Mouse (Mus musculus): ENCODE results near the gene Lamb1.

The Lamb1 gene

GRCm38 (mm10) chr12:31314310-31314709 is 49.3 kb downstream of the Lamb1 start:
- DNase-seq (ENCODE audit: low spot score in 2 of 2): no peak

DNA sequence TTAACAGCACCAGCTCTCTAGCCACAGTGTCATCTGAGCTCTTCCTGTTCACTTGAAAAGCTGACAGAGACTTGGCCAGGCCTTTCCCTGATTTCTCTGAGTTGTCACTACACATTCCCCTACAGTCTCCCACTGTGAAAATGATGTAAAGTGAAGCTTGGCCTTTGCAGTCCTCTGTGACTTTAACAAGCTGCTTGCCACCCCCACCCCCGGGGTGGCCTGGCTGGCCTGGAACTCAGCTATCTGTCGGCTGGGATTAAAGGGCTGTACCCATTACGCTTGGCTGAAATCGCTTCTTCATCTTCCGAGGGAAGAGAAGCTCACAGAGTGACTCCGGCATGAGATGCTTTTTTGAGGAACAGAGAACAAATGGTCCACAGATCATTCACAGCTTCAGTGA is 50.9 kb downstream of the Lamb1 start:
- DNase-seq (ENCODE audit: low spot score in 2 of 2): no peak

DNA sequence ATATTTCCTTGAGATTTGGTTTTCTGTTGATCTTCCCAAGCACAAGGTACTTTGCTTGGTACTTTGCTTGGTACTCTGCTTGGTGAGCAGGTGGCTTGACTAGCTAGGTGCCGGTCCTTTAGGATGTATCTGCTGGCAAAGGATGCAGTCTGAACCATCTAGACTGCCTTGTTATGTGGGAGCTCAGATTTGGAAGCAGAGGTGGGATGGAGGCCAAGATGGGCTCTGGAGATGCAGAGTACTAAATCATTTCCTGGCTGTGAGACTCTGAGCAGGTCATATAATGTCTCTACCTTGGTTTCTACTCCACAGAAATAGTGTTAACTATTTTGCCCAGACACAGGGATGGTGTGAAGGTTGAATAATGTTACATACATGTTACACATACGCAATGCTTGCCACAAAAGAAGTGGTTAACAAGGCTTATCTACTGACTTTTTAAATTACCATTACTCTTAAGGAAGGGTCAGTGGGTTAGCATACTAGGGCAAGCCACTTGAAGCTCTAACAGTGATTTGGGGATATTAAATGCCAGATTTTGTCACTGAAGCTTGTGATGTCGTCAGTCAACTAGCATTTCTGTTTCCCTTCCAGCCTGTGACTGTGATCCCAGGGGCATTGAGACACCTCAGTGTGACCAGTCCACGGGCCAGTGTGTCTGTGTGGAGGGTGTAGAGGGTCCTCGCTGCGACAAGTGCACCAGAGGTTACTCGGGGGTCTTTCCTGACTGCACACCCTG is 52.8 kb downstream of the Lamb1 start:
- DNase-seq (ENCODE audit: low spot score in 2 of 2): no peak

DNA sequence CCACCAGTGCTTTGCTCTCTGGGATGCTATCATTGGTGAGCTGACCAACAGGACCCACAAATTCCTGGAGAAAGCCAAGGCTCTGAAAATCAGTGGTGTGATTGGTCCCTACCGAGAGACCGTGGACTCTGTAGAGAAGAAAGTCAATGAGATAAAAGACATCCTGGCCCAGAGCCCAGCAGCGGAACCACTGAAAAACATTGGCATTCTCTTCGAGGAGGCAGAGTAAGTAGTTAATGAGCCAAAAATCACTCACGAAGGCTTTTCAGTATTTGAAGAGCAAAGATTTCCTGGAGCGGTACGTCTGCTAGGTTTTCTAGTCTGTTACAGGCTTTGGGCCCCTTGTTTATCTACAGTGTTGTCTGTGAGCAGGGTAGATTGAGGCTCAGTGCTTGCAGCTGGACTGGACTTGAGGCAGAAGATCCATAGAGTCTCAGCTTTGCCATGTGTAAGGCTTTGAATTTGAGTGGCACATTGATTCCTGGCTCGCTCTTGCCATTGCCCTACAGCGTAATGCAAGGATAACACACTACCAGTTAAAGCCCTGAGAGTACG is 53.5 kb downstream of the Lamb1 start:
- no peak for DNase-seq (ENCODE audit: low spot score in 2 of 2)

DNA sequence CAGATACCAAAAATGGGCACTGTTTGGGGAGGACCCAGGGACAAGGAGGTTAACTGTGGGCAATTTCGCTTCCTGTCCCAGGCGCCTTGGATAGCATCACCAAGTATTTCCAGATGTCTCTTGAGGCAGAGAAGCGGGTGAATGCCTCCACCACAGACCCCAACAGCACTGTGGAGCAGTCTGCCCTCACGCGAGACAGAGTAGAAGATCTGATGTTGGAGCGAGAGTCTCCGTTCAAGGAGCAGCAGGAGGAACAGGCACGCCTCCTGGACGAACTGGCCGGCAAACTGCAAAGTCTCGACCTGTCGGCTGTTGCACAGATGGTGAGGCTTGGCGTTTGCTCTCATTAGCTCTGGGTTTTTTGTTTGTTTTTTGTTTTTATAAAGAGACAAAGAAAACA is 55.8 kb downstream of the Lamb1 start:
- no peak for DNase-seq (ENCODE audit: low spot score in 2 of 2)

GRCm38 (mm10) chr12:31321532-31321931 is 56.5 kb downstream of the Lamb1 start:
- DNase-seq (ENCODE audit: low spot score in 2 of 2): no peak

GRCm38 (mm10) chr12:31323136-31323695 is 58.2 kb downstream of the Lamb1 start:
- DNase-seq (ENCODE audit: low spot score in 2 of 2): no peak

DNA sequence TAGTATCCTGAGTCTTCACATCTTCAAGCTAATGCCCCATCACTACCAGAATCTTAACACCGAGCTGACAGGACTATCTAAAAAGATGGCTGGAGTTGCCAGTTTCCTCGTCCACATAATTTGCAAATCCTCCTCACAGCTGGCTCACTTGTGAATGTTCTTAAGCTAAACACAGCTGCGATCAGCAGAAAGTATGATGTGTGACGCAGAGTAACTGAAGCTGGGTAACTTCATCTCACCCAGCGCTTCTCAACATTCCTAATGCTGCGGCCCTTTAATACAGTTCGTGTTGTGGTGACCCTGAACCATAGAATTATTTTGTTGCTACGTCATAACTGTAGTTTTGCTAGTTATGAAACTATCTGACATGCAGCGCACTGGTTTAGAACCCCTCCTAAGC is 62.1 kb downstream of the Lamb1 start:
- no peak for DNase-seq (ENCODE audit: low spot score in 2 of 2)

- no peak for DNase-seq (ENCODE audit: low spot score in 2 of 2)
Observed at GRCm38 (mm10) chr12:31333261-31333660, 68.2 kb downstream of the Lamb1 start.

DNA sequence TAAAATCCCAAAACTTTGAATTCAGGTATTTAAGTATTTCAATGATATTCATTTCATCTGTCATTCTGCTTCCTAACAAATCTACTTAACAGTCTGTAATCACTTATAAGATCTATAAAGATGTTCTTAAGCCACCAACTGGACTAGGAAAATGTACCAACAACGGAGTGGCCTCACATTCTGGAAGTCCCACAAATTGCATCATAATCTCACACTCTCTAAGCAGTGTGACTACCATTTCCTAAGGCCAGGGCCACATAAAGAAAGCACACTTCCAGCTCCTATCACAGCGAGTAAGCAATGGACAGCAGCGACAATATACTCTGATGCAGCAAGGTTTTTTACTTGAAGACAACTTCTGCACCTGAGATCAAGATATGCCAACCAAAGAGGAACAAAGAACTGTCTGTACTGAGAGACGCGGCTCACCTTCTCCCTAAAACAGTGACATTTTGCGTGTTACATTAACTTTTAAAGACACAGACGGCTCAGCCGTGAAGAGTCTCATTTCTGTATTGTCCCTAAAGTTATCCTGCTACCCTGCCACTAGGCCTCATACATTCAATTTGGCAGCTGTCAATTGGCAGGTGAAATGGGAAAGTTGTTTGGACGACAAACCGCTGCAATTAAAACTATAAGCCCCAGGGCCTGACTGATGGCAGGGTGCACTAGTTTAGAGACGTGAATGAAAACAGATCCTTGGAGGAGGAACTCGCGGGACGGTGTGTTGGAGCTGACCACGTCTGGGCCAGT is 85.3 kb downstream of the Lamb1 start:
- DNase-seq (ENCODE audit: low spot score in 2 of 2): no peak

DNA sequence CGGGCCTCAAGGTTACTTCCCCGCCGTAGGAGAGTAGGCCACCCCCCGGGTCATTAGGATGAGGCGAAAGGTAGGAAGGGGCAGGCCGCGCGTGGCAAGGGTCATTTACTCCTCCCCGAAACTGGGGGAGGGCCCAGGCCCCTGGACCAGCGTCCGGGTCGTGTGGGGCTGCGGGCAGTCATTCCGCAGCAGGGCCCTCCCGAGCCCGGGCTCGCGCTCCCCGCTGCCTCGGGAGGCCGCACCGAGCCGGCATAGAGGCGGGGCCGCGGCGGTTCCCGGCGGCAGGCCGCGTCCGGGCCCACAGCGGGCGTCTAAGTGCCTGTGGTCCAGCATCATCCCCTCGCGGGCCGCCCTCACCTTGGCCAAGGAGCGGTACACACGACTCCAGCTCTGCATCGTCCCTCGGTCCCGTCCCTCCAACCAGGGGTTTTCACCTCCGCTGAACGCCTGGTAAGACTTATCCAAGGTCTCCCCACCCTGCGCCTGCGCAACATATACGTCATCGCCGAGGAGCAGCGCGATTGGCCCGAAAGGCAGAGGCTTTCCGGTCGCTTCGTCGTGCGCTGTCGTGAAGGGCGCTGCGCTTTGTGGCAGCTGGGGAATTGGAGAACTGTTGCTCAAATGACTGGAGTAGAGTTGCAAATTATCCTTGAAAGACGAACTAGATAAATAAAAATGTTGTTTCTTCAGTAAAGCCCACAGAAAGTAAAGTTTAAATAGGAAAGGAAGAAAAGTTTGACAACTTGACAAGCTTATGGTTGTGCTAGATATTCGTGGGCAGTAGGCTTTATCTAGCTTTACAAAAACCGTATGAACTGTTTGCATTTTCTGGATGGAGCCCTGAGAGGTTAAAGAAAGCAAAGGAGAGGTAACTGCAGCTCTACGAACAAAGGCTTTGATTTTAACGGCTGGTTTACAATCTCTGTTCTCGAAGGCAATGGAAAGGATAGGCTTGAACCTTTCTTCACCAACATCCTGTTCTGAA is 86.2 kb downstream of the Lamb1 start, which contains the start of gene Dld:
TSS of gene Dld (minus strand) at position 510 of the 985 bp plus-strand sequence.
- peak; percentile 95 for DNase-seq (ENCODE audit: low spot score in 2 of 2)

DNA sequence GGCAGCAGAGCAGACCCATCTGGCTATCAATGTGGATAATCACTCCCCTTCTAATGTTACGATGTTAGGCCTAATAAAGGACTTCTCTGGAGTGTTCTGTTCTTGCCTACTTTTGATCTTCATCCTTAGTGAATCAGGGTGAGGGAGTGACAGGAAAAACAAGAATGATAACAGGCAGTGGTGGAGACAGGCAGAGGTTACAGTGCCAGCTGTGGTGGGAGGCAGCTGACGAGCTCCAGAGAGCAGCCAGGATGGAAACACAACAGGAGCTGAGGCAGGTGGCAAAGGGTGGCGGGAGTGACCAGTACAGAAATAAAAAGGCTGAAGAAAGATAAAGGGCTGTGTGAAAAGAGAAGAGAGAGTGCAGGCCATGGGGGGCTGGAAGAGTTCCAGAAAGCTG is 101.4 kb downstream of the Lamb1 start:
- no peak for DNase-seq (ENCODE audit: low spot score in 2 of 2)

DNA sequence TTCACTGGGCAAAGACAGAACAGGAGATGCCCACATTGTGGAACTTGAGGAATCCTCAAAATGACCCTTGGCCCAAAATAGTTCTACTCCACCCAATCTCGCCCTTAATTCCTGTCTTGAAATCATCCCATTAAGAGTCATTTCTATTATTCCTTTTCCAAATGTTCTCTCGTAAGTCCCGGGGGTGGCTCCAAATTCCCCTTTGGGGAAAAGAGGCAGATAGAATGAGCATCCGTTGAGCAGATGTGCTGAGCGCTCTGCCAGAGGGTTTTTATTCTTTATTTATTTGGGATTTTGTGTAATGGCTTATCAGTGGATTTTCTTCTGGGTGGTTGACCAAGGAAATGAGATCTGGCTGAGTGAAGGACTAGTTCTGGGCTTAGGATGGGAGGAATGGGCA is 102.7 kb downstream of the Lamb1 start:
- DNase-seq (ENCODE audit: low spot score in 2 of 2): no peak

- no peak for DNase-seq (ENCODE audit: low spot score in 2 of 2)
Observed at GRCm38 (mm10) chr12:31369118-31369517, 104.1 kb downstream of the Lamb1 start.

DNA sequence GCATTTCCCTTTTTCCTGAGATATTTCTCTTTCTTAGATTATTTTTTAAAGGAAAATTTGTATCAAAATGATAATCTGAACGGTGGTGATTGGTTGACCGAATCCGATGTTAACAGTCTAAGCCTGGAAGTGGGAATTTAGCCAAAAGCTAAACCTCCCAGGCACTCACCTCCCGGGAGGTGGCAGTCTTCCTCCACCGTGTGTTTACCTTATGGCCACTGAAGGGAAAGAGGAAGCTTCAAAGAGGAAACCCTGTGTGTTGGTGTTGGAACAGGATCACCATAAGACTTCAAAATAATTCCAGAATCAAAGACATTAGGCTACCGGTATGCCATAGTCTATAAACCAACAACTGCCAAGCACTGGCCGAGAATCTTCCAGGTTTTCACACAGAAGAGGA is 104.6 kb downstream of the Lamb1 start:
- DNase-seq (ENCODE audit: low spot score in 2 of 2): no peak

DNA sequence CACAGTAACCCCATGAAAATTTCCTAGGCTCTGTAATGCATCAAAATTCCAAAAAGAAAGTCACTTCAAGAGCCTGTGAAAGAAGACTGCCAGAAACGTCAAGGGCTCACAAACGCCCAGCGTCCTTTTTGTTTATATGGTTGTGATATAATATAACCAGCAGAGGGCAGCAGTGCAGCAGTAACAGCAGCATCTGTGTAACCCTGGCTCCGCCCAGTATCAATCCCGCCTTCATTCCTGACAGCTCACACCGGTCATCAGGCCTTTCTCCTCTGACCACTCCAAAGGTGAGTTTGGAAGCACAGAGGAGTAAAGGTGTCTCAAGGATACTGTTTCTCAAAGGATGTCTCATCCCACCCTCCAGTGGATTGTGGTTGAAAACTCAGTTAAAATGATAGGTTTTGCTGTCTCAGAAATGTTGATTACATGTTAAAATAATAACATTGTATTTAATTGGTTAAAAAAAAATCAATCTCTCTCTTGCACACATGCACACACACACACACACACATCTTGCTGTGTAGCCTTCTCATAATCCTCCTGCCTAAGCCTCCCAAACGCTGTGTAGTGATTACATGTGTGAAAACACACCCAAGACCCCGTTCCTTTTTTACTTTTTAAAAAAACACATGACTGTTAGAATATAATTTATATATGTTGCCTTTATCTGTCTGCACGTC is 109.7 kb downstream of the Lamb1 start:
- DNase-seq (ENCODE audit: low spot score in 2 of 2): peak in 1 of 2 experiments; percentile 62

GRCm38 (mm10) chr12:31375283-31375615 is 110.2 kb downstream of the Lamb1 start:
- no peak for DNase-seq (ENCODE audit: low spot score in 2 of 2)

GRCm38 (mm10) chr12:31376326-31376950 is 111.4 kb downstream of the Lamb1 start:
- DNase-seq (ENCODE audit: low spot score in 2 of 2): no peak

- no peak for DNase-seq (ENCODE audit: low spot score in 2 of 2)
Observed at GRCm38 (mm10) chr12:31377241-31377640, 112.2 kb downstream of the Lamb1 start.

Measured in thymus, postnatal 10 days (tissue).